Mouse (Mus musculus) forebrain, embryonic 15.5 days (tissue): Measurements from ENCODE around the gene Arglu1. TPM values are rescaled to one million over a fixed set of nuclear protein-coding genes. Genes with fewer than 3 reads are reported as not detected.

Source experiments
- ATAC-seq: fragments of 200-750 bp; cut with Nextera tagmentation; replicated peaks from 2 replicates; pipeline ENCODE4 v1.8.0; 2017; ENCODE audit warnings: mild to moderate bottlenecking, moderate TSS enrichment, moderate library complexity
- H3K27ac ChIP-seq: fragments of 300-500 bp; sonication (generic); replicated peaks from 2 replicates; pipeline ENCODE4 v1.5.1; 2015; ENCODE audit warnings: mild to moderate bottlenecking, inconsistent platforms
- H3K27me3 ChIP-seq: fragments of 300-500 bp; sonication (generic); 2 replicates; pipeline ENCODE4 v1.6.1; 2015; ENCODE audit warnings: inconsistent platforms
- H3K36me3 ChIP-seq: fragments of 300-500 bp; sonication (generic); 2 replicates; pipeline ENCODE4 v1.6.1; 2015; ENCODE audit warnings: mild to moderate bottlenecking, inconsistent platforms
- H3K4me1 ChIP-seq: fragments of 300-500 bp; sonication (generic); 2 replicates; pipeline ENCODE4 v1.6.1; 2015; ENCODE audit warnings: inconsistent platforms
- H3K4me2 ChIP-seq: fragments of 300-500 bp; sonication (generic); replicated peaks from 2 replicates; pipeline ENCODE4 v1.6.1; 2015; ENCODE audit warnings: mild to moderate bottlenecking, inconsistent platforms
- H3K4me3 ChIP-seq: fragments of 300-500 bp; sonication (generic); 2 replicates; pipeline ENCODE4 v1.5.1; 2015; ENCODE audit warnings: mild to moderate bottlenecking, inconsistent platforms
- H3K9ac ChIP-seq: fragments of 300-500 bp; sonication (generic); replicated peaks from 2 replicates; pipeline ENCODE4 v1.6.1; 2015; ENCODE audit warnings: mild to moderate bottlenecking, inconsistent platforms
- H3K9me3 ChIP-seq: fragments of 300-500 bp; sonication (generic); 2 replicates; pipeline ENCODE4 v1.6.1; 2016; ENCODE audit warnings: inconsistent platforms
- WGBS: fragments of 180-500 bp; shearing (Covaris S2); methylation state at CpG from one replicate; pipeline ENCODE4 v1.1.7; 2015; ENCODE audit warnings: mixed read lengths; 5-methylcytosine and 5-hydroxymethylcytosine counted together
- polyA plus RNA-seq: library from polyadenylated mRNA; unstranded; fragments of >200 nt; fragmentation: Nextera tagmentation; extraction: Ambion mirVana; gene quantifications from 2 replicates; pipeline ENCODE4 v1.2.1, GENCODE M21; 2015

The Arglu1 gene
- polyA plus RNA-seq, 1 experiment from 2014 or later = 199 TPM

DNA sequence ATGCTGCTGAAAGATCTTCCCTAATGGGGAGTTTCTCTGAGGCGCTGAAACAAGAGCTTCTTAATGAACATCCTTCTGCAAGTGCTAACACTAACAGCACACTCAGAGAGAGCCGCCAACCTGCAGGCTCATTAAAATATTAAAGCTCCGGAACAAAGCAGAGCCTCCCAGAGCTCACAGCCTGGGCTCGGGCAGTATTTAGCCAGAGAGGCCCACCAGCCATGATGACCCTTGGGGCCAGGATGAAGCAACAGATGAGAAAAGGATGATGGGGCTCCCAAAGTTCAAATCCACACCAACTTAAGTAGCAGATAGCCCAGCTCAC is 50.1 kb downstream of the Arglu1 start:
- WGBS = 5% methylated on average over 4 of the region's 4 CpGs
- Histone ChIP-seq H3K4me2 (peak overlapping the region; percentile 5; the same call in 1 of the 2 replicates), H3K4me1 (peaks cover 92% of the 10 kb centered on the region), H3K36me3 (peaks cover 15% of the 10 kb centered on the region), H3K4me3 (no peak overlapping the region), H3K27ac (peak overlapping the region; percentile 60), H3K27me3 (no peaks in the 10 kb centered on the region), H3K9me3 (no peaks in the 10 kb centered on the region), H3K9ac (no peak overlapping the region)
- peak; percentile 75 for ATAC-seq

DNA sequence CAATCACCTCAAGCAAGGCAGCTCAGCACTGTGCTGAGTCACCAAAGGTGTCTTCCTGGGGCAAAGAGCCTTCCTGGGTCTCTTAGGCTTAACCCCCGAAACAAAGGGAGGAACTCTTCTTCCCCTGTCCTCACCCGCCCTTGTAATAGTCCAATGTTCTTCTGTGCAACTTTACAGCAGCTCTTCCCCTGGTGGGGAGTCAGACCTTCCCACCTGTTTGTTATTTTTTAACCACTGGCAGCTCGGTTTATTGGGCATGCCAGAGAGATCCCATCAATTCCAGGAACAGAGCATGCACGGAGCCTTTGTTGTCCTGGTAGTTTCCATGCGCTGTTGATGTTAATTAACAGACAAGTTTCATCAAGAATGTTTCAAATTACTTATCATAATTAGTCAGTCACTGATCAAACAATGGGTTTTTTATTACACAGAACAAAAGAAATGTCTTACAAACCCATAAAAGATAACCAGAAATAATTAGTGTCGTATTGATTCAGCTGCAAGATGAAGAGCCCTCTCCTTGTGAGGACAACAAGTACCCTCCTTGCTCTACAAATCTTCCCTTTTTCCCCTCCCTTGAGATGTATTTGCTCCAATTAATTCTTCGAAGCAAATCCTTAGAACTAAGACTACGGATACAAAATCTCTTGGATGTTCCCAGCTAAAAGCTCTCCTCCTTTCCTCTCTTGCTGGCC is 50.6 kb downstream of the Arglu1 start:
- peak overlapping the region; percentile 5; the same call in 1 of the 2 replicates for H3K4me2 ChIP-seq
- H3K27ac ChIP-seq = peak overlapping the region; percentile 60
- no peak overlapping the region for H3K4me3 ChIP-seq
- H3K27me3 ChIP-seq = no peaks in the 10 kb centered on the region
- 18% methylated on average over 8 of the region's 8 CpGs for WGBS
- H3K36me3 ChIP-seq = peaks cover 15% of the 10 kb centered on the region
- ATAC-seq = peak; percentile 11; the same call in 1 of the 2 replicates
- peaks cover 91% of the 10 kb centered on the region for H3K4me1 ChIP-seq
- H3K9me3 ChIP-seq = no peaks in the 10 kb centered on the region
- no peak overlapping the region for H3K9ac ChIP-seq

DNA sequence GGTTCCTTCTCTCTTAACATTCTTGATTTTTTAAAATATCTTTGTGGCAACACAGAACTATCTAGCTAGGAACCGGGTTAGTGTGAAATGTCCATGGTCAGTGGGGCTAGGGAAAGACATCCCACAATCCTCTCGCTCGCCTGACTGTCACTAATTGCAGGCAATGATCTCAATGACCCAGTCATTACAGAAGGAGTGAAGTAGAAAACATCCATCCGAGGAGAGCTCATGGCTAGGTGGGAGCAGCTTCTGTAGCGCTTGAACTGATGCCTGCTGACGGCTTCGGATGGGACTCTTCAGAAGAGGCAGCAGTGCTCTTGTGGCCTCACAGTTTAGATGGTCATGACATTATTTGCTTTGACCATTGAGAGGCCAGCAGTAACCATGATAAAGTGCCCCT is 58.9 kb downstream of the Arglu1 start:
- Histone ChIP-seq H3K4me1 (peaks cover 67% of the 10 kb centered on the region), H3K4me2 (no peak overlapping the region), H3K9me3 (no peaks in the 10 kb centered on the region), H3K4me3 (no peak overlapping the region), H3K27ac (no peak overlapping the region), H3K27me3 (no peaks in the 10 kb centered on the region), H3K9ac (no peak overlapping the region), H3K36me3 (peaks cover 11% of the 10 kb centered on the region; the same call in 1 of the 2 replicates)
- WGBS = 67% methylated on average over 7 of the region's 7 CpGs
- no peak for ATAC-seq

DNA sequence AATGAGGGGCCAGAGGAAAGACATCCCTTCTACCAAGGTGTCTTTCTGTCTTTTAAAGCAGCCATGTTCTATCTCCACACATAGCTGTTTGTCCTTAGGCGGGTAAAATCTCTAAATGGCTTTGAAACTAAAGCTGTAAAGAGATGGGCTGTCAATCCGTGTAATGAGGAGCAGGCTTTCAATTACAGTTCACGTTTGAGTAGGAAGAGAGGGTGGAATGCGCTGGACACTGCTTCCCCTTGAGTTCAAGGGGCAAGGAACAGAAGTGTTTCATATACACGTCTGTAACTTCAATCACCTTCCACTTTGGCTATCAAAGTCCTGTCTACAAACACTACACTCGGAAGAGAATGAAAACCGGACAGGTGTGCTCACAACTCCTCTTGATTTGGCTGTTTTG is 66.3 kb downstream of the Arglu1 start:
- Histone ChIP-seq H3K27ac (peak overlapping the region; percentile 89), H3K27me3 (no peaks in the 10 kb centered on the region), H3K4me1 (peaks cover 69% of the 10 kb centered on the region), H3K4me3 (no peak overlapping the region), H3K4me2 (no peak overlapping the region), H3K36me3 (peaks cover 27% of the 10 kb centered on the region), H3K9ac (no peak overlapping the region), H3K9me3 (no peaks in the 10 kb centered on the region)
- WGBS = 51% methylated on average over 7 of the region's 7 CpGs
- no peak for ATAC-seq

DNA sequence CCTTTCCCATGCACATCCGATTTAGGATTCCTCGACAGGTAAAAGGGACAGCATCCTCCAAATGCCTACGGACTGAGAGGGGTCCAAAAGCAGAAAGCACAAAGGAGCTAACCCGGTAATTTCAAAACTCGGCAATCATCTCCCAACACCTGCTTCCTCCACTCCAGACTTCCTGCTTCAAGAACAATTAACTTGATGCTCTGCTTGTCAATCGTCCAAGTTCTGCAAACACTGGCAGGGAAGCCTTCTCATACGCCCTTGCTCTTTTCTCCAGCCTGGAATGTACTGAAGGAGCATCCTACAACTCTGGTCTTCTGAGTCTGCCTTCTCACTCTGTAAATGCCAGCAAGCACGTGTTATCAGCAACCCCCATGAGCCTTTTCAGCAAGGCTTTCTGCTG is 66.8 kb downstream of the Arglu1 start:
- Histone ChIP-seq H3K27me3 (no peaks in the 10 kb centered on the region), H3K36me3 (peaks cover 27% of the 10 kb centered on the region), H3K4me2 (peak overlapping the region; percentile 9; the same call in 1 of the 2 replicates), H3K4me3 (no peak overlapping the region), H3K27ac (peak overlapping the region; percentile 89), H3K9me3 (no peaks in the 10 kb centered on the region), H3K9ac (no peak overlapping the region), H3K4me1 (peaks cover 68% of the 10 kb centered on the region)
- ATAC-seq = no peak
- 39% methylated on average over 8 of the region's 8 CpGs for WGBS

DNA sequence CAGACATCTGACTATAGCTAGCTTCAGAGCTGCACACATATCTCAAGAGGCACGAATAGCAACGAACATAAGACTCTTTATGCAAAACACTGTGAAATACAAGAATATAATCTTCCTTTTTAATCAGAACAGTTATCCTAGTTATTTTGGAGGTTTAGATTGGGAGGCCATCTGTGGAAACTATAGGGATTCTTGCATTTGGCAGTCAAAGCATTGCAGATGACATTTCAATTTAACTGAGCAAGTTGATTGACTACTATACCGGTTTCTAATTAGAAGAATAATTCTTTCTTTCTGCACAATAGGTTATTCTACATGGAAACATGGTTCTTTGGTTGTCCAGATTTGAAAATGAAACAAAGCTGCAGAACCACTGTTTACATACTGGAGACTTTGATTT is 67.8 kb downstream of the Arglu1 start:
- H3K36me3 ChIP-seq = peaks cover 24% of the 10 kb centered on the region
- no peak for ATAC-seq
- no peak overlapping the region for H3K4me3 ChIP-seq
- H3K27ac ChIP-seq = peak overlapping the region; percentile 89
- H3K4me1 ChIP-seq = peaks cover 73% of the 10 kb centered on the region
- 39% methylated on average over 3 of the region's 3 CpGs for WGBS
- peak overlapping the region; percentile 8; the same call in 1 of the 2 replicates for H3K4me2 ChIP-seq
- no peaks in the 10 kb centered on the region for H3K27me3 ChIP-seq
- H3K9ac ChIP-seq = no peak overlapping the region
- H3K9me3 ChIP-seq = no peaks in the 10 kb centered on the region

DNA sequence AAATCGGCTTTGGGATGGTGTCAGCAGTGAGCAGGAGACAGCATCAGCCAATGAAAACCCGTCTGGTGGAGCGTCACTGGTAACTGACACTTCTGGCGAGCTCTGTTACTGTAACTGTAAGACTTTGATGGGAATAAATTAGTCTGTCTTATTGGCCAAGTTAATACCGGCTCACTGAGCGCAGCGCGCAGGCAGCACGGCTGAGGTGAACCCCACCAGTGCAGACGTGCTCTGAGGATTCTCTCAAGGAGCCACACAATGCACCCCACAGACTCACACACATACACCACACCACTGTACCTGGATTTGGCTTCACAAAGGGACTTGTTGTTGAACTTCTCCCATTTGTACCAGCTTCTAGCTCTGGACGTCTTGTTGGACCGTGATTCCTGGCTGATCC is 68.3 kb downstream of the Arglu1 start:
- Histone ChIP-seq H3K9ac (no peak overlapping the region), H3K4me2 (peak overlapping the region; percentile 8; the same call in 1 of the 2 replicates), H3K27me3 (no peaks in the 10 kb centered on the region), H3K36me3 (peaks cover 25% of the 10 kb centered on the region), H3K4me1 (peaks cover 73% of the 10 kb centered on the region), H3K4me3 (no peak overlapping the region), H3K9me3 (no peaks in the 10 kb centered on the region), H3K27ac (peak overlapping the region; percentile 89)
- ATAC-seq = peak; percentile 60
- WGBS = 46% methylated on average over 12 of the region's 12 CpGs

DNA sequence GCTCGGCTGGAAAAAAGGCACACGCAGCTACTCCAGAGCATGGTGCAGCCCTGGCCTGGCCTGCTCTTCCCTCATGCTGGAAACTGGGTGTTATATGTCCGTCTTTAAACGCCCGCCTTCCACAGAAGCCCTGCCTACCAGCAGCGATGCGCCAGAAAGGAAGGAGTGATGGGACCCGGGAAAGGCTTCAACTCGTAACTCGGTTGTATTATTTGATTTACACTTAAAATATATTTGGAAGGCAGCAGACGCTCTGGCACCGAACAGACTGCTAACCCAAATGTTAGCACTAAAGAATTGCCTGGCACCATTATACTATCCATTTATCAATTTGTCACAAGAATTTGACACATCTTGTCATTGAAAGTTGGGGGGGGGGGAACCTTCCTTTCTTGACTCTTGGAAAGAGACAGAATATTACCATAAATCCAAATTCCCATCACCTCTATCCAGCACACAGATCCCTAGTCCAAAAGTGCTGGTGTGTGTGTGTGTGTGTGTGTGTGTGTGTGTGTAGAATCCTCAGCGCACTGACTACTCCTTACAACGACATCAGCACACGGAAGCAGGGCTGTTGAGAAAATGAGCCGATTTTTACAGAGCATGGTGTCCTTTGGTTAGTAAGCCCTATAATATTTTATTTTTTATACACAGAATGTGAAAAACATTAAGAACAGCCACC is 68.9 kb downstream of the Arglu1 start:
- Histone ChIP-seq H3K27ac (peak overlapping the region; percentile 89), H3K4me2 (no peak overlapping the region), H3K27me3 (no peaks in the 10 kb centered on the region), H3K4me3 (no peak overlapping the region), H3K9me3 (no peaks in the 10 kb centered on the region), H3K4me1 (peaks cover 73% of the 10 kb centered on the region), H3K9ac (no peak overlapping the region), H3K36me3 (peaks cover 31% of the 10 kb centered on the region)
- WGBS = 59% methylated on average over 16 of the region's 16 CpGs
- ATAC-seq = peak; percentile 69

DNA sequence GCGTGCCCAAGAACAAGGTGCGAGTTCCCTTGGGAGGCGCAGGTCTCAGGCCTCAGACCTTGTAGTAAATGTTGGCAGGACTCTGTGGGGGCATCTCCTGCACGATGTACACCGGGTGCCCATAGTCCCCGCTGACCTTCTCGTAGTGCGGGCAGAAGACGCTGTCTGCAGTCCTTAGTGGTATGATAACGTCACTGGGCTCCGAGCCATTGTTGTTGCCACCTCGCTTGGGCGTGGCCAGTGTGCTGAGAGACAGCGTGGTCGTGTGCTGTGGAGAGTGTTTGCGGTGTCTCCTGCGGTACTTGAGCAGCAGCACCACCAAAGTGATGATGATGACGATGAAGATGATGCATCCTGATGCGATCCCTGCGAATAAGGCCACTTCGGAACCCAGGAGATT is 69.8 kb downstream of the Arglu1 start:
- Histone ChIP-seq H3K9me3 (no peaks in the 10 kb centered on the region), H3K27me3 (no peaks in the 10 kb centered on the region), H3K4me3 (no peak overlapping the region), H3K4me2 (peak overlapping the region; percentile 6), H3K36me3 (peaks cover 26% of the 10 kb centered on the region), H3K27ac (peak overlapping the region; percentile 83), H3K9ac (no peak overlapping the region), H3K4me1 (peaks cover 73% of the 10 kb centered on the region)
- 78% methylated on average over 21 of the region's 21 CpGs for WGBS
- ATAC-seq = no peak

DNA sequence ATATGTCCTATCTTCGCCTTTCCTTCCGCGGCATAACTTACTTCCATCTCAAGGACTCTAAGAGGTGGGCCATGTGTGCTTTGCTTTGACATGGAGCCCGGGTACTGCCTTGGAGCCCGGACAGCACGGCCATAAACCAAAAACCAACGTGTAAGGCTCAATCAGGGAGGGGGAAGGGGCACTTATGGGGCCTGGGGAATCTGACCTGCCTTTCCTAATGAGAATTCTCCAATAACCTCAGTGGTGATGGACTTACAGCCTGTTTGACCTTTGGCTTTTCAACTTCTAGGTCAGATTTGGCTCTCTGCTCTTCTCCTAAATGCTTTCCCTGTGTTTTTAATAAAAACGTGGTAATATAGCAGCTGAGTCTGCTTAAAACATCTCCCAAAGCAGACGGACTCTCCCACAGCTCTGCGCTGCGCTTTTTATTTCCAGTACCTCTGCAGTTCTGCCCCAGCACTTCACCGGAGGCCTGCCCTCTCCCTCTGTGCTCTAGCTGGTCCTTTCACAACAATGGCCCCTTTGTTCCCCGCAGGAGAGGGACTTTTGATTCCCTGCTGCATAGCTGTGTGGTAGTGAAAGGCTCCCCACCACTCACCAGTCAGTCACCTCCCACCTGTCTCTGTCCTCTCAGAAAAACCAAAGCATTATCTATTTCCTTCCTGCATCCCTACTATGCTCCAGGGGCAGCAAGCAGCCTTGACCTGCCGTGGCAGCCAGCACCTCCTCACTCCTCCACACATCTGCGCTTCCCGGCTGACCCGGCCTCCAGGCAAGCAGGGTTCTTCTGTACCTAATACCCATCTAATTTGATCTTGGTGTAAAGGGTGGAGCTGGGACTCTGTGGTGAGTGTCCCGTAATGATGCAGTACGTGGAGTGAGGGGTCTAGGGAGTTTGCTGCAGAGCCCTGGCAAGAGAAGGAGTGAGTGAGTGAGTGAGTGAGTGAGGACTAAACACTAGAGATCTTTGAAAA is 70.8 kb downstream of the Arglu1 start:
- WGBS = 29% methylated on average over 19 of the region's 19 CpGs
- Histone ChIP-seq H3K9me3 (no peaks in the 10 kb centered on the region), H3K27ac (peak overlapping the region; percentile 83), H3K36me3 (peaks cover 26% of the 10 kb centered on the region), H3K4me1 (peaks cover 65% of the 10 kb centered on the region), H3K27me3 (no peaks in the 10 kb centered on the region), H3K4me2 (peak overlapping the region; percentile 6), H3K4me3 (peak overlapping the region; percentile 5; the same call in 1 of the 2 replicates), H3K9ac (peak overlapping the region; percentile 4; the same call in 1 of the 2 replicates)
- no peak for ATAC-seq
